In the genomic region with DNA sequence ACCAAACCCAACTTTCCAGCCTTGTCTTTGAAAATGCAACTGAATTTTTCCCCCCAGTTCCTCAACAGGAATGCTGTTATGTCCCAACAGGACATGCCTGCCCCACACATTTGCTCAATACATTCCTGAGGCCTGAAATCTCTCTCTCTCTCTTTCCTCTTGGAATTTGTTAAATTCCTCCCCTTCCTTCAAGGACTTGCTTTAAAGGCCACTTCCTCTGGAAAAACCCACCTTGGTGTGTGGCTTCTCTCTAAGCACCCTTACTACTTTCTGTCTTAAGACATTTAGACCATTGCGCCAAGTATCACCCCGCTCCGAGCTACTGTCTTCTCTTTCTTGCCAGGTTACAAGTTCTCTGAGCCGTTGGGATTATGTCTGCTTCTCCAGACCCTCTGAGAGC, we compare ENCODE assay signal across 20 mouse cellular contexts.
DNase-seq lines count a peak whose midpoint lies in the region; ATAC-seq and TF ChIP-seq lines count a peak whose summit lies in the region.
"Had no signal": no experiment of that assay in that cellular context is flagged by ENCODE, and none has a peak within 500 bp of the region (broad histone marks: within the 10 kb centered on the region; RNA-seq: fewer than 3 reads in every experiment).

No protein-coding gene starts in this region.

- TF ChIP-seq CTCF in lung, postnatal 0 days (IDR thresholded peaks at IDR 0.05): no peak

- H3K27me3 ChIP-seq in heart, embryonic 11.5 days (ENCODE audit: control insufficient read depth, insufficient read depth, low read length): peaks cover 26% of the 10 kb centered on the region
- no peaks in the 10 kb centered on the region for H3K27me3 ChIP-seq in lung, postnatal 0 days (replicated peaks; ENCODE audit: insufficient read depth, low read length)
- H3K27me3 ChIP-seq: forebrain, embryonic 15.5 days had no signal

- H3K9ac ChIP-seq in heart, embryonic 11.5 days (ENCODE audit: low read depth, low read length): no peak overlapping the region
- H3K9ac ChIP-seq in lung, postnatal 0 days (replicated peaks; ENCODE audit: low read depth): no peak overlapping the region
- H3K9ac ChIP-seq: embryonic facial prominence, embryonic 13.5 days; embryonic facial prominence, embryonic 15.5 days; forebrain, embryonic 13.5 days; forebrain, embryonic 15.5 days; forebrain, postnatal 0 days had no signal

- H3K27ac ChIP-seq in heart, embryonic 11.5 days (ENCODE audit: low read depth, low read length): no peak overlapping the region
- no peak overlapping the region for H3K27ac ChIP-seq in lung, postnatal 0 days (ENCODE audit: low read length)
- H3K27ac ChIP-seq: embryonic facial prominence, embryonic 13.5 days; embryonic facial prominence, embryonic 15.5 days; forebrain, embryonic 13.5 days; forebrain, embryonic 15.5 days had no signal

- no peaks in the 10 kb centered on the region for H3K36me3 ChIP-seq in heart, embryonic 11.5 days (ENCODE audit: control insufficient read depth, insufficient read depth, low read length)
- no peaks in the 10 kb centered on the region for H3K36me3 ChIP-seq in lung, postnatal 0 days (ENCODE audit: insufficient read depth, low read length)
- H3K36me3 ChIP-seq: embryonic facial prominence, embryonic 13.5 days; embryonic facial prominence, embryonic 15.5 days; forebrain, embryonic 15.5 days had no signal

- TF ChIP-seq EP300 in lung, postnatal 0 days (IDR thresholded peaks at IDR 0.05): 0 out of 2 replicates have a peak, but pooled peaks have one; percentile 62

- no peak for ATAC-seq in heart, embryonic 11.5 days (replicated peaks; ENCODE audit: insufficient number of reproducible peaks, low FRiP score, low TSS enrichment)
- no peak for ATAC-seq in lung, postnatal 0 days
- ATAC-seq: forebrain, embryonic 13.5 days; forebrain, embryonic 15.5 days; forebrain, postnatal 0 days had no signal

- H3K4me3 ChIP-seq in heart, embryonic 11.5 days (ENCODE audit: low read depth, low read length): no peak overlapping the region
- H3K4me3 ChIP-seq in lung, postnatal 0 days (ENCODE audit: low read depth, low read length): no peak overlapping the region
- H3K4me3 ChIP-seq: embryonic facial prominence, embryonic 13.5 days; forebrain, embryonic 13.5 days had no signal

- WGBS in heart, embryonic 11.5 days (ENCODE audit: insufficient replicate concordance): 95% methylated on average over 4 of the region's 4 CpGs
- WGBS in lung, postnatal 0 days: 58% methylated on average over 4 of the region's 4 CpGs

- H3K4me1 ChIP-seq in heart, embryonic 11.5 days (ENCODE audit: control insufficient read depth, insufficient read depth, low read length): no peaks in the 10 kb centered on the region; the same call in 1 of the 2 replicates
- H3K4me1 ChIP-seq in lung, postnatal 0 days (ENCODE audit: insufficient read depth, low read depth, low read length): no peaks in the 10 kb centered on the region

- no peaks in the 10 kb centered on the region; the same call in 1 of the 2 replicates for H3K9me3 ChIP-seq in heart, embryonic 11.5 days (replicated peaks; ENCODE audit: control insufficient read depth, low read length)
- H3K9me3 ChIP-seq in lung, postnatal 0 days (ENCODE audit: low read length): no peaks in the 10 kb centered on the region
- H3K9me3 ChIP-seq: embryonic facial prominence, embryonic 13.5 days; embryonic facial prominence, embryonic 15.5 days; forebrain, embryonic 13.5 days; forebrain, embryonic 15.5 days had no signal

- no peak overlapping the region for H3K4me2 ChIP-seq in heart, embryonic 11.5 days
- no peak overlapping the region for H3K4me2 ChIP-seq in lung, postnatal 0 days (replicated peaks; ENCODE audit: low read depth, low read length)
- H3K4me2 ChIP-seq: embryonic facial prominence, embryonic 13.5 days; embryonic facial prominence, embryonic 15.5 days had no signal

- peak; percentile 62 for DNase-seq in heart, adult 11 months
- peak; percentile 71 for DNase-seq in lung, postnatal 0 days (ENCODE audit: low spot score)
- no peak for DNase-seq in lung, postnatal 14 days
- DNase-seq in 3T3-L1 (ENCODE audit: low read depth, low spot score): peak; percentile 8
- DNase-seq in thymus, postnatal 36 days: no peak
- DNase-seq: adrenal gland, adult 2 months; adrenal gland, postnatal 25 days; cerebellum, adult 11 months; cerebellum, adult 18-20 months; cerebellum, adult 8-10 months; cerebellum, adult 9-11 months; cerebellum, postnatal 14 days; cerebellum, postnatal 36 days; embryo, embryonic 11 days; forebrain, postnatal 0 days had no signal

Comparison
In these comparisons a context has a peak if more than half of its experiments do, and no peak if none do; other contexts are left out.
1. DNase-seq: peak in heart, adult 11 months (single experiment), lung, postnatal 0 days (single experiment) and 3T3-L1 (single experiment); none in lung, postnatal 14 days (single experiment) and thymus, postnatal 36 days (0 of 2).